Mouse (Mus musculus): ENCODE results near the gene Myl12a. TPM values are rescaled to one million over a fixed set of nuclear protein-coding genes. Genes with fewer than 3 reads are reported as not detected.

Myl12a gene
- polyA plus RNA-seq, 1 experiment from 2014 or later, result 852 TPM

DNA sequence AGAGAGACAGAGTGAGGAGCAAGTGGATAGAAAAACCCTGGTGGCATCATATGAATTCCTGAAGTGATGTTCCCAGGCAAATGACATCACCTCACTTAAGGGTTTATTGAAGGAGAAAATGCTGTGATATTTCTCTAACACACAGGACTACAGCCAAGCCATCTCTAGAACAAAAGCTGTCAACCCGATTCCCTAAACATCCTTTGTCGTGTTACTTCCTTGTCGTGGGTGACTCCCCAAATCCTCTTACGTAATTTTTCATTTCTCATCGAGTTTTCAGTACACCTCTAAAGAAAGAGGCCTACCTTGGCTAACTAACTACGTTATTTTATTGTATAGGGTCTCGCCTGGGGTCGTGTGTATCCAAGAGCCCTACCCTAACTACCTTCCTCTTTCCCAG, 13.2 kb downstream of the Myl12a start:
- no peak for TF ChIP-seq CTCF (IDR thresholded peaks at IDR 0.05; ENCODE audit: low read depth)
- H3K4me1 ChIP-seq (replicated peaks; ENCODE audit: insufficient read depth, low read length), result peaks cover 16% of the 10 kb centered on the region

GRCm38 (mm10) chr17:70988337-70988767, 14.3 kb downstream of the Myl12a start:
- DNase-seq (ENCODE audit: low spot score), result no peak

More for the DNA sequence above, 13.2 kb downstream of the Myl12a start:
- peak overlapping the region; percentile 43; the same call in 1 of the 2 replicates for H3K27ac ChIP-seq
- WGBS, result 35% methylated on average over 8 of the region's 8 CpGs
- H3K4me2 ChIP-seq (ENCODE audit: low read length), result peak overlapping the region; percentile 71
- peaks cover 14% of the 10 kb centered on the region for H3K36me3 ChIP-seq (ENCODE audit: insufficient read depth, low read length)
- ATAC-seq (replicated peaks; ENCODE audit: low FRiP score, low read depth) (no peak), DNase-seq (ENCODE audit: low spot score) (no peak)
- peak overlapping the region; percentile 73 for H3K9ac ChIP-seq (ENCODE audit: low read depth, low read length)
- no peaks in the 10 kb centered on the region for H3K9me3 ChIP-seq (replicated peaks; ENCODE audit: low read length)
- peak overlapping the region; percentile 71 for H3K4me3 ChIP-seq (replicated peaks; ENCODE audit: low read depth, low read length)
- H3K27me3 ChIP-seq (ENCODE audit: insufficient read depth, low read length), result no peaks in the 10 kb centered on the region

GRCm38 (mm10) chr17:70986831-70987660, 15.6 kb downstream of the Myl12a start:
- H3K36me3 ChIP-seq (ENCODE audit: insufficient read depth, low read length), result peaks cover 12% of the 10 kb centered on the region; the same call in 1 of the 2 replicates
- H3K27ac ChIP-seq, result peak overlapping the region; percentile 32
- DNase-seq (ENCODE audit: low spot score), result no peak
- 83% methylated on average over 15 of the region's 15 CpGs for WGBS
- H3K4me3 ChIP-seq (replicated peaks; ENCODE audit: low read depth, low read length), result no peak overlapping the region
- ATAC-seq (replicated peaks; ENCODE audit: low FRiP score, low read depth), result no peak
- H3K27me3 ChIP-seq (ENCODE audit: insufficient read depth, low read length), result no peaks in the 10 kb centered on the region
- H3K9me3 ChIP-seq (replicated peaks; ENCODE audit: low read length), result no peaks in the 10 kb centered on the region
- H3K9ac ChIP-seq (ENCODE audit: low read depth, low read length), result no peak overlapping the region
- TF ChIP-seq CTCF (IDR thresholded peaks at IDR 0.05; ENCODE audit: low read depth), result no peak
- H3K4me2 ChIP-seq (ENCODE audit: low read length), result peak overlapping the region; percentile 71; the same call in 1 of the 2 replicates
- H3K4me1 ChIP-seq (replicated peaks; ENCODE audit: insufficient read depth, low read length), result peaks cover 16% of the 10 kb centered on the region

More at GRCm38 (mm10) chr17:70988337-70988767, 14.3 kb downstream of the Myl12a start:
- Histone ChIP-seq H3K9ac (ENCODE audit: low read depth, low read length) (no peak overlapping the region), H3K4me3 (replicated peaks; ENCODE audit: low read depth, low read length) (no peak overlapping the region), H3K9me3 (replicated peaks; ENCODE audit: low read length) (no peaks in the 10 kb centered on the region), H3K27ac (peak overlapping the region; percentile 32), H3K4me1 (replicated peaks; ENCODE audit: insufficient read depth, low read length) (peaks cover 16% of the 10 kb centered on the region), H3K4me2 (ENCODE audit: low read length) (peak overlapping the region; percentile 71), H3K36me3 (ENCODE audit: insufficient read depth, low read length) (peaks cover 14% of the 10 kb centered on the region), H3K27me3 (ENCODE audit: insufficient read depth, low read length) (no peaks in the 10 kb centered on the region)
- WGBS, result 61% methylated on average over 12 of the region's 12 CpGs
- peak; percentile 29 for ATAC-seq (replicated peaks; ENCODE audit: low FRiP score, low read depth)
- no peak for TF ChIP-seq CTCF (IDR thresholded peaks at IDR 0.05; ENCODE audit: low read depth)

DNA sequence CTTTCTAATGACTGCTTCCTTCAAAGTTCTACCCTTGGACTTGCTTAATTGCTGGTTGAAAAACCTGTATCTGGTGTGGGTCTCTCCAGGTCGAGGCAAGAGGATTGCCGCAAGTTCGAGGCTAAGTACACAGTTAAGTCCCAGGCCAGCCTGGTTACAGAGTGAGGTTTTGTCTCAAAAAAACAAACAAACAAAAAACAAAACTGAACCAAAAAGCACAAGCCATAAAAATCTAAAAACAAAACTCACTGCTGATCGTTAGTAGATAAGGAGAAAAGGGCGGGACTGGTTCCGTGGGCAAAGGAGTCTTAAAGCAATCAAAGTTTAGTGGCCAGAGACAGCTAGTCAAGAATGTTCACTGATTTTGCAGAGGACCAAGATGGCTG, 16.3 kb downstream of the Myl12a start:
- no peak overlapping the region for H3K4me2 ChIP-seq (ENCODE audit: low read length)
- H3K9ac ChIP-seq (ENCODE audit: low read depth, low read length), result no peak overlapping the region
- peaks cover 18% of the 10 kb centered on the region; the same call in 1 of the 2 replicates for H3K36me3 ChIP-seq (ENCODE audit: insufficient read depth, low read length)
- peaks cover 13% of the 10 kb centered on the region for H3K4me1 ChIP-seq (replicated peaks; ENCODE audit: insufficient read depth, low read length)
- no peak for TF ChIP-seq CTCF (IDR thresholded peaks at IDR 0.05; ENCODE audit: low read depth)
- no peaks in the 10 kb centered on the region for H3K27me3 ChIP-seq (ENCODE audit: insufficient read depth, low read length)
- H3K4me3 ChIP-seq (replicated peaks; ENCODE audit: low read depth, low read length), result no peak overlapping the region
- no peak for ATAC-seq (replicated peaks; ENCODE audit: low FRiP score, low read depth)
- no peak for DNase-seq (ENCODE audit: low spot score)
- H3K27ac ChIP-seq, result no peak overlapping the region
- no peaks in the 10 kb centered on the region for H3K9me3 ChIP-seq (replicated peaks; ENCODE audit: low read length)
- WGBS, result 65% methylated on average over 6 of the region's 6 CpGs

- ATAC-seq (replicated peaks; ENCODE audit: low FRiP score, low read depth) (no peak), DNase-seq (ENCODE audit: low spot score) (no peak)
- Histone ChIP-seq H3K4me1 (replicated peaks; ENCODE audit: insufficient read depth, low read length) (peaks cover 10% of the 10 kb centered on the region; the same call in 1 of the 2 replicates), H3K36me3 (ENCODE audit: insufficient read depth, low read length) (peaks cover 18% of the 10 kb centered on the region; the same call in 1 of the 2 replicates), H3K4me2 (ENCODE audit: low read length) (no peak overlapping the region), H3K9ac (ENCODE audit: low read depth, low read length) (no peak overlapping the region), H3K9me3 (replicated peaks; ENCODE audit: low read length) (no peaks in the 10 kb centered on the region), H3K4me3 (replicated peaks; ENCODE audit: low read depth, low read length) (no peak overlapping the region), H3K27me3 (ENCODE audit: insufficient read depth, low read length) (no peaks in the 10 kb centered on the region), H3K27ac (peak overlapping the region; percentile 10)
- WGBS, result 74% methylated on average over 15 of the region's 15 CpGs
- no peak for TF ChIP-seq CTCF (IDR thresholded peaks at IDR 0.05; ENCODE audit: low read depth)
Measured at GRCm38 (mm10) chr17:70985501-70986354, 16.9 kb downstream of the Myl12a start.
